ENCODE assay signal across 22 mouse cellular contexts in genomic region chr11:71610782-71611181, GRCm38 (mm10).
DNase-seq lines count a peak whose midpoint lies in the region; ATAC-seq and TF ChIP-seq lines count a peak whose summit lies in the region.
"Had no signal": no experiment of that assay in that cellular context is flagged by ENCODE, and none has a peak within 500 bp of the region (broad histone marks: within the 10 kb centered on the region; RNA-seq: fewer than 3 reads in every experiment).

No protein-coding gene starts in this region.

- no peak overlapping the region for H3K4me3 ChIP-seq in hindbrain, embryonic 13.5 days
- H3K4me3 ChIP-seq in hindbrain, embryonic 10.5 days = no peak overlapping the region
- H3K4me3 ChIP-seq in midbrain, postnatal 0 days (ENCODE audit: low read depth, low read length) = no peak overlapping the region
- no peak overlapping the region for H3K4me3 ChIP-seq in midbrain, embryonic 15.5 days
- H3K4me3 ChIP-seq in hindbrain, postnatal 0 days (ENCODE audit: low read length) = no peak overlapping the region
- H3K4me3 ChIP-seq in intestine, embryonic 15.5 days (replicated peaks) = no peak overlapping the region
- H3K4me3 ChIP-seq: embryonic facial prominence, embryonic 10.5 days; heart, embryonic 10.5 days; limb, embryonic 10.5 days; liver, embryonic 15.5 days; lung, embryonic 15.5 days; neural tube, embryonic 12.5 days had no signal

- no peak for TF ChIP-seq CTCF in midbrain, postnatal 0 days (IDR thresholded peaks at IDR 0.05)
- no peak for TF ChIP-seq CTCF in hindbrain, postnatal 0 days (IDR thresholded peaks at IDR 0.05; ENCODE audit: low read depth)

- peaks cover 5% of the 10 kb centered on the region for H3K4me1 ChIP-seq in hindbrain, embryonic 13.5 days (replicated peaks)
- 0 out of 2 replicates have a peak, but pooled peaks cover 6% of the 10 kb centered on the region for H3K4me1 ChIP-seq in hindbrain, embryonic 10.5 days (replicated peaks)
- H3K4me1 ChIP-seq in midbrain, postnatal 0 days (ENCODE audit: insufficient read depth, low read length) = no peaks in the 10 kb centered on the region
- H3K4me1 ChIP-seq in midbrain, embryonic 15.5 days = no peaks in the 10 kb centered on the region
- no peaks in the 10 kb centered on the region for H3K4me1 ChIP-seq in hindbrain, postnatal 0 days (ENCODE audit: insufficient read depth, low read length)
- no peaks in the 10 kb centered on the region for H3K4me1 ChIP-seq in intestine, embryonic 15.5 days (replicated peaks)
- H3K4me1 ChIP-seq: heart, embryonic 10.5 days; limb, embryonic 10.5 days; liver, embryonic 15.5 days; lung, embryonic 15.5 days had no signal

- no peaks in the 10 kb centered on the region for H3K36me3 ChIP-seq in hindbrain, embryonic 13.5 days
- no peaks in the 10 kb centered on the region for H3K36me3 ChIP-seq in hindbrain, embryonic 10.5 days
- no peaks in the 10 kb centered on the region for H3K36me3 ChIP-seq in midbrain, postnatal 0 days (ENCODE audit: insufficient read depth, low read length)
- H3K36me3 ChIP-seq in midbrain, embryonic 15.5 days (replicated peaks) = no peaks in the 10 kb centered on the region
- no peaks in the 10 kb centered on the region for H3K36me3 ChIP-seq in hindbrain, postnatal 0 days (ENCODE audit: insufficient read depth, low read length)
- no peaks in the 10 kb centered on the region for H3K36me3 ChIP-seq in intestine, embryonic 15.5 days
- H3K36me3 ChIP-seq: embryonic facial prominence, embryonic 10.5 days; heart, embryonic 10.5 days; limb, embryonic 10.5 days; liver, embryonic 15.5 days; lung, embryonic 15.5 days; neural tube, embryonic 12.5 days had no signal

- H3K9me3 ChIP-seq in hindbrain, embryonic 13.5 days = no peaks in the 10 kb centered on the region
- no peaks in the 10 kb centered on the region for H3K9me3 ChIP-seq in hindbrain, embryonic 10.5 days
- no peaks in the 10 kb centered on the region for H3K9me3 ChIP-seq in midbrain, postnatal 0 days (ENCODE audit: low read length)
- H3K9me3 ChIP-seq in midbrain, embryonic 15.5 days = no peaks in the 10 kb centered on the region
- no peaks in the 10 kb centered on the region for H3K9me3 ChIP-seq in hindbrain, postnatal 0 days (ENCODE audit: low read length)
- no peaks in the 10 kb centered on the region for H3K9me3 ChIP-seq in intestine, embryonic 15.5 days
- H3K9me3 ChIP-seq: embryonic facial prominence, embryonic 10.5 days; heart, embryonic 10.5 days; limb, embryonic 10.5 days; liver, embryonic 15.5 days; lung, embryonic 15.5 days; neural tube, embryonic 12.5 days had no signal

- ATAC-seq in hindbrain, embryonic 13.5 days (ENCODE audit: low FRiP score) = peak; percentile 49; the same call in 1 of the 2 replicates
- no peak for ATAC-seq in midbrain, postnatal 0 days (ENCODE audit: low FRiP score)
- ATAC-seq in midbrain, embryonic 15.5 days (replicated peaks) = no peak
- no peak for ATAC-seq in hindbrain, postnatal 0 days
- no peak for ATAC-seq in intestine, embryonic 15.5 days
- ATAC-seq: activated CD4-positive, CD25-positive, alpha-beta regulatory T cell, adult 4 months had no signal

- no peak overlapping the region for H3K4me2 ChIP-seq in hindbrain, embryonic 13.5 days
- H3K4me2 ChIP-seq in midbrain, postnatal 0 days (ENCODE audit: low read depth, low read length, poor library complexity, severe bottlenecking) = no peak overlapping the region
- no peak overlapping the region for H3K4me2 ChIP-seq in midbrain, embryonic 15.5 days
- no peak overlapping the region for H3K4me2 ChIP-seq in hindbrain, postnatal 0 days (ENCODE audit: low read depth, low read length)
- H3K4me2 ChIP-seq in intestine, embryonic 15.5 days (replicated peaks) = no peak overlapping the region
- H3K4me2 ChIP-seq: liver, embryonic 15.5 days; lung, embryonic 15.5 days; neural tube, embryonic 12.5 days had no signal

- no peak for DNase-seq in hindbrain, embryonic 10.5 days (ENCODE audit: low spot score)
- peak; percentile 55 for DNase-seq in midbrain, postnatal 0 days (ENCODE audit: low spot score)
- peak; percentile 49 for DNase-seq in hindbrain, postnatal 0 days (ENCODE audit: low spot score)
- no peak for DNase-seq in heart, adult 8-10 months (ENCODE audit: low spot score)
- DNase-seq: adrenal gland, adult 8-10 months; gastrocnemius, postnatal 36 days; kidney, adult 11 months; kidney, postnatal 10 days; liver; lung, postnatal 4 days; thymus, adult 18-20 months; thymus, postnatal 4 days had no signal

- peak overlapping the region; percentile 10 for H3K27ac ChIP-seq in hindbrain, embryonic 13.5 days
- no peak overlapping the region for H3K27ac ChIP-seq in hindbrain, embryonic 10.5 days
- no peak overlapping the region for H3K27ac ChIP-seq in midbrain, postnatal 0 days (ENCODE audit: low read depth, low read length)
- no peak overlapping the region for H3K27ac ChIP-seq in midbrain, embryonic 15.5 days
- no peak overlapping the region for H3K27ac ChIP-seq in hindbrain, postnatal 0 days
- H3K27ac ChIP-seq in intestine, embryonic 15.5 days = no peak overlapping the region
- H3K27ac ChIP-seq: embryonic facial prominence, embryonic 10.5 days; heart, embryonic 10.5 days; limb, embryonic 10.5 days; liver, embryonic 15.5 days; lung, embryonic 15.5 days; neural tube, embryonic 12.5 days had no signal

- no peak overlapping the region for H3K9ac ChIP-seq in hindbrain, embryonic 13.5 days
- no peak overlapping the region for H3K9ac ChIP-seq in midbrain, postnatal 0 days (replicated peaks; ENCODE audit: low read length, poor library complexity, severe bottlenecking)
- no peak overlapping the region for H3K9ac ChIP-seq in midbrain, embryonic 15.5 days
- H3K9ac ChIP-seq in hindbrain, postnatal 0 days (replicated peaks; ENCODE audit: low read length) = no peak overlapping the region
- no peak overlapping the region for H3K9ac ChIP-seq in intestine, embryonic 15.5 days
- H3K9ac ChIP-seq: liver, embryonic 15.5 days; lung, embryonic 15.5 days; neural tube, embryonic 12.5 days had no signal

- H3K27me3 ChIP-seq in hindbrain, embryonic 13.5 days = no peaks in the 10 kb centered on the region
- H3K27me3 ChIP-seq in hindbrain, embryonic 10.5 days (ENCODE audit: insufficient read depth, poor library complexity, severe bottlenecking) = no peaks in the 10 kb centered on the region
- no peaks in the 10 kb centered on the region for H3K27me3 ChIP-seq in midbrain, postnatal 0 days (ENCODE audit: insufficient read depth, low read length)
- H3K27me3 ChIP-seq in midbrain, embryonic 15.5 days (replicated peaks) = no peaks in the 10 kb centered on the region
- H3K27me3 ChIP-seq in hindbrain, postnatal 0 days (ENCODE audit: insufficient read depth, low read length) = no peaks in the 10 kb centered on the region
- no peaks in the 10 kb centered on the region for H3K27me3 ChIP-seq in intestine, embryonic 15.5 days (replicated peaks)
- H3K27me3 ChIP-seq: liver, embryonic 15.5 days; lung, embryonic 15.5 days; neural tube, embryonic 12.5 days had no signal

- 51% methylated on average over 9 of the region's 9 CpGs for WGBS in hindbrain, embryonic 13.5 days
- WGBS in hindbrain, embryonic 10.5 days = 84% methylated on average over 9 of the region's 9 CpGs
- WGBS in midbrain, postnatal 0 days = 65% methylated on average over 9 of the region's 9 CpGs
- 60% methylated on average over 9 of the region's 9 CpGs for WGBS in midbrain, embryonic 15.5 days
- WGBS in hindbrain, postnatal 0 days = 52% methylated on average over 9 of the region's 9 CpGs
- WGBS in intestine, embryonic 15.5 days = 76% methylated on average over 9 of the region's 9 CpGs

Comparison
In these comparisons a context has a peak if more than half of its experiments do, and no peak if none do; other contexts are left out.
1. DNase-seq: peak in midbrain, postnatal 0 days (single experiment) and hindbrain, postnatal 0 days (single experiment); none in hindbrain, embryonic 10.5 days (single experiment) and heart, adult 8-10 months (single experiment).